Mouse (Mus musculus): ENCODE measurements around the gene Trf.

- no peak for TF ChIP-seq GATA1 (IDR thresholded peaks at IDR 0.05; ENCODE audit: borderline replicate concordance, low read length)
- TF ChIP-seq FLI1 (IDR thresholded peaks at IDR 0.05; ENCODE audit: low read length) = no peak
These were observed 62.2 kb downstream of the Trf start for GRCm38 (mm10) chr9:103168046-103168445.
